Mouse (Mus musculus): Measurements from ENCODE around the gene Fam129b.

DNA sequence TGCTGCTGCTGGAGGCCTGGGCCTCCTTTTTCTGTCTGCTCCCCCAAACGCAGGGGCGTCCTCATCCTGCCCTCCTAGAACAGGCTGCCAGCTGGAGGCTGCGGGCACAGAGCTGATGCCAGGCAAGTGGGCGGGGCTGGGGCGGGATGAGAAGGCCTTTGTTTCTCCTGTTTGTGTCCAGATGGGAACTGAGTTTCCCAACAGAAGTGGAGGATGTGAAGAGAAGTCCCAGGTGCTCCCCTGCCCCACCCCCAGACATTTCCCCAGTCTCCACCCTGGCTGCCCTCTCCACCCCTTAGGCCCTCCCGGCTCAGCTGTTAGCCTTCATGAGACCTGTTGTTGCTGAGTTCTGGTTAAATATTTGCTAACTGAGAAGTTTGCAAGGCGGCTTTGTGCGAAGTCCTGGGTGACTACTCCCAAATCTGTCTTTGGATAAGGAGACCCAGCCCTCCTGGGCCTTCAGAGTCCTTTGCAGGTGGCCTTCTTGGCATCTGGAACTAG lies 19.7 kb downstream of the Fam129b start:
- TF ChIP-seq CTCF (IDR thresholded peaks at IDR 0.05; ENCODE audit: low read depth, low read length) (no peak), POLR2A (IDR thresholded peaks at IDR 0.05; ENCODE audit: extremely low read depth, insufficient read depth, low read length) (no peak)
